Mouse (Mus musculus) layer of hippocampus, adult 9-10 months (tissue): ENCODE results near the gene Metap1.
A peak's percentile ranks its signal among the peaks of the same experiment; 100 is the strongest.

ENCODE experiments used
- DNase-seq: peaks from one replicate; pipeline ENCODE4 v3.0.0; 2022; ENCODE audit warnings: low spot score

Gene Metap1

DNA sequence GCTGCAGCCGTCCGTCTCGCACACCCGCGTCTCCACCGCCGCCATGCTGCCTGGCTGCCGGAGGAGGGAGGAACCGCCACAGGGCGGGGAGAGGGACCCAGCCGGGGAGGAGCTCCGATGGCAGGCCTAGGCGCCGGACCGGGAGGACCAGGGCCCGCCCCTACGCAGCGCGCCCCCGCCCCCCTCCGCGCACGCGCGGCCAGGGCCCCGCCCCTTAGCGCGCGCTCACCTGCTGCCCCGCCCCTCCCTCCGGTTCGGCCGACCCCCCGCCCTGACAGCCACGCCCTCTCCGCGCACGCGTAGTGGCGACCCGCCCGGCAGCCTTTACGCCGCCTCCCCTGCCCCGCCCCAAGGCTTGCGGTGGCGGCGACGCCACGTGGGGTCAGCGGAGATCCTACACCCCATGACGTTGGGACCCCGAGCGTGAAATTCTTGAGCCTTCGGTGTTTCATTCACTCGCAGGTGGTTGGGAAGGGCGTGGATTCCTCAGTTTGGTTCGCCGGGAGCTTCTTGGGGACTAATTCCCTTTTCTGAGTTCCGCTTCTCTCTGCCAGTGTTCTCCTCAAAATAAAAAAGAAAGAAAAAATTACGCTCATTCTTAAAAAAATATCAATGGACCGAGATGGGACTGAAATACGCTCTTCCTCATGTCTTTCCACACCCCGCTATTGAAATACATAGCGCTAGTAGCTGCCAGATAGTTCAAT is at the start of gene Metap1:
Gene Metap1, minus strand, starts transcription at position 189 of the 707 bp plus-strand sequence.
- DNase-seq = peak; percentile 56

- DNase-seq = no peak
Observed at GRCm38 (mm10) chr3:138536031-138536430, 46.7 kb upstream of the Metap1 start.

DNA sequence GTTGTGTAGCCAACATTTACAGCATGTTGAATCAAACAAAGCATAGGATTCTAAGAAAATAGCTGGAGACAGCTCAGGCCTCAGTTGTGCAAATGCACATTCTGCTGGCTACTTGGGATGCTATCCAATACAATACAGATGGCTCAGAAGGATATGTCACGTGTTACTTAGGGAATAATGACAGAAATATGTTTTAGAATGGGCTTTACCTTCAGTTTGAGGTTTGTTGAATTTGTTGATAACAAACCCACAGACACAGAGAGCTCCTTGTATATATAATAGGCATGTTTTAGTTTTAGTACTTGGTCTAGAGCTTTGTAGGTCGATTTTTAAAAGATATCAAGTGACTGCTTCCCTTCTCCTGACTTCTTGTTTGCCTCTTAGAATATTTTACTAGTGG is 43.4 kb upstream of the Metap1 start:
- DNase-seq = no peak

DNA sequence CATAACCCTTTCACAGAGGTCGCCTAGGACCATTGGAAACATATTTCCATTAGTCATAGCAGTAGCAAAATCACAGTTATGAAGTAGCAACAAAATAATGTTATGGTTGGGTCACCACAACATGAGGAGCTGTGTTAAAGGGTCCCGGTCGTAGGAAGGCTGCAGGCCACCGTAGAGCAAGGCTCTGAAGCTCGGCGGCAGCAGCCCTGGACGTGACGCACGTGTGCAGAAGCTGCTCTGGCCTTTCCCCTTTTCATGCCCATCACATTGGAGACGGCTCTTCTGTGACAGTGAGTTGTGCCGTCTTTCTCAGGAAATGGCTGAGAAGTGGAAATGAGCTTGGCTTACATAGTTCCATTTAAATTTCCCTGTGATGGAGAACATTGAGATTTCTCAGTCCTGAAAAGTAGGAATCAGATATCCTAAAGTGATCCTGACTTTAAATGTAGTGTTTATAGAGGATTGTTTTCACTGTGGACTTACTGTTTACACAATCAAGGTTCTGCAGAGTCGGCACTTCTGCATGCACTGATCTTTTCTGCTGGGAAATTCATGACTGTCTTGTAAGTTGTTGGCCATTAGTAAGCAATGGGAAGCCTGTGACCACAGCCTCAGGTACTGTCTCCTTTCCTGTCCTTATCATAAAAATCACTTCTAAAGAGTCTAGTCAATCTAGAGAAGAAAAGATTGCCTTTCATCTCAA is 42.3 kb upstream of the Metap1 start:
- DNase-seq = no peak

GRCm38 (mm10) chr3:138530578-138531478 is 41.5 kb upstream of the Metap1 start:
- no peak for DNase-seq

DNA sequence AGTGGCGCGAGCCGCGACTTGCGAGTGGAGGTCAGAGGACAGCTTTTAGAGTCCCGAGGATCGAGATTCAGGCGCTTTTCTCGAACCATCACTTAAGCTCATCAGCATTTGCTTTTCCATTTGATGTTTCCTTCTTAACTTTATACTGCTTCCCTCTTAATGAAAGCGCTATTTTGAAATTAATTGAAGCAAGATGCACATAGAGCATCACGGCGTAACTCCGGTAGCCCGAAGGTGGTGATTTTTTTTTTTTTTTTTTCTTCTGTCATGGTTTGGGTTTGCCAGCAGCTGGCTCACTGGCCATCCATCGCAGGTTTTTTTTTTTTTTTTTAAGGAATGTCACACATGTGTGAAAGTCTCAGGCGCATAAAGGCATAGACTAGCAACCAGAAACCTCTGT is 39.0 kb upstream of the Metap1 start:
- no peak for DNase-seq

- no peak for DNase-seq
Observed at GRCm38 (mm10) chr3:138527667-138528231, 38.4 kb upstream of the Metap1 start.

DNA sequence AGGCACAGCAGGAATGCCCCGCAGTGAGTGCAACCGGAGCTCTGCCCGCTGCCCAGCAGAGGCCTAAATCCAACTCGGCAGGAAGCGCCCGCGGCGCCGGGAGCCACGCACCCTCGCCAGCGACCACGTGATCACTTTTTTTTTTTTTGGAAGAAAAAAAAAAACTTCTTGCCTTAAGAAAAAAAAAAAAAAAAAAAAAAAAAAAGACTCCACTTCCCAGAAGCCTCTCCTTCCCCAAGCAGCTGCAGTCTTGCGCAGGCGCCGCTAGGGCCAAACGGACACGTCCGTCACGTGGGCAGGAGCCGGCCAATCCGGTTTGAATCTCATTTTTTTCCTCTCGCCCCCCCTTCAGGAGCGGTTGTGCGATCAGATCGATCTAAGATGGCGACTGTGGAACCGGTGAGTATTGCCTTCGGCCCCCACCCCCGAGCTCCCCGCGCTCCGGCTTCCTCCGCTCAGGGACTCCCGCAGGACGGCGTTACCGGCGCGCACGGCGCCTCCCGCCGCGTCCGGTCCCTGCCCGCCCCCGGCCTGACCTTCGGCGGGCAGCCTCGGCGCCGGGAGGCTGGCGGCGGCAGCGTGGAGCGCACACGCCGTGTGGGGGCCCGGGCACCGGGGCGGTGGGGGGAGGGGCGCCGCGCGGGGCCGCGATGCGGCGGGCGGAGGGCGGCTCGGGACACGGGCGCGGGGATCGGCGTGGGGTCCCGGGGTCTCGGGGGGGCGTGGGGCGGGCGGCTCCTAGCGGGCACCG is 37.8 kb upstream of the Metap1 start:
- peak; percentile 95 for DNase-seq

DNA sequence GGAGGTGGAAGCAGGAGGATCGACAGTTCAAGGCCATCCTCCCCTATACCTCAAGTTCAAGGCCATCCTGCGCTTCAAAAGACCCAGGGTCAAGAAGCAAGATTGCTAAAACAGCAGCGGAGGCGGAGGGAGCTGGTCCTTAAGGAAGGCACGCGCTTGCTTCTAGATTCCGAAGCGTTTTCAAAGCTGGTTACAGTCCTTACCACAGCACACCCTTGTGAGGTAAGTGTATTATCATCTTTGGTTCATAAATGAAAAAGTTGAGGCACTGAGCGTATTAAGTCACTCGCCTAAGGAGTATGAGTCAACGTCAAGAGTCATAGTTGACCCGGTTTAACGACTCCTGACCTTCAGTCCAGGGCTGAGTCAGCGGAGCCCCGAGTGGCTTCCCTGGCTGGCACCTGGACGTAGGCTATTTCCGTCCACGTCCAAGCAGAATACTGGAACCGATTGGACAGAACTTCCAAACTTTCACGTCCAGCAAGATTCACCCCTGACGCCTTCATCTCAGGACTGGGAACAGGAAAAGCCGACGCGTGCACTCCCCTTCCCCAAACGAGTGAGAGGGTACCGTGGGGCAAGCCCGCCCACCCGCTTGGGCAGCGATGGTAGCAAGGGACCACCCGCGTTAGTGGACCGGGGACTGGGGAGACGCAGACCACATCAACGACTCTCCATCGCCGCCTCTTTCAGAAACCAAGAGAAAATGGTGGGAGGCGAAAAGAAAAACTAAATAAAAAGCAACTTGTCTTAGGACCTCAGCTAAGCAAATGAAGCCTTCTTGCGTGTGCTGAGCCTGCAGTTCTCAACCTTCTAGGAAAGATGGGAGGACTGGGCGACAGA is 37.0 kb upstream of the Metap1 start, which contains the start of gene Eif4e:
Gene Eif4e, plus strand, starts transcription at position 107 of the 843 bp plus-strand sequence.
- no peak for DNase-seq

- no peak for DNase-seq
Observed at GRCm38 (mm10) chr3:138525494-138525893, 36.2 kb upstream of the Metap1 start.

GRCm38 (mm10) chr3:138523956-138524355 is 34.6 kb upstream of the Metap1 start:
- no peak for DNase-seq

DNA sequence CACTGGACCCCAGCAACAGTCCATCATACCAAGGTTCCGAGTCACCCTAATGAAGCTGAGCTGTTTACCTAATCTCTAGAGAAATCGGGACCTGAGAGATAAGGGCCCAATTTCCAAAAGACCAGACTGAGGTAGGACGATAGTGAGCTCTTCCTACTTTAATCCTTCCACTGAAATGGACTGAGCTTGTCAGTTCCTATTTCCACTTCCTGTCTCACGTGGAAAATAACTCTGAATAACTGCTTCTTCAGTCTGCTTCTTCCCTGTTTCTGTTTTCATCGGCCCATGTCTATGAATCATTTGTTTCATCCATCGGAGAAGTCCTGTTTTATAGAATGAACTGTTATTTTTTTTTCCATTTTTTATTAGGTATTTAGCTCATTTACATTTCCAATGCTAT is 29.9 kb upstream of the Metap1 start:
- no peak for DNase-seq

DNA sequence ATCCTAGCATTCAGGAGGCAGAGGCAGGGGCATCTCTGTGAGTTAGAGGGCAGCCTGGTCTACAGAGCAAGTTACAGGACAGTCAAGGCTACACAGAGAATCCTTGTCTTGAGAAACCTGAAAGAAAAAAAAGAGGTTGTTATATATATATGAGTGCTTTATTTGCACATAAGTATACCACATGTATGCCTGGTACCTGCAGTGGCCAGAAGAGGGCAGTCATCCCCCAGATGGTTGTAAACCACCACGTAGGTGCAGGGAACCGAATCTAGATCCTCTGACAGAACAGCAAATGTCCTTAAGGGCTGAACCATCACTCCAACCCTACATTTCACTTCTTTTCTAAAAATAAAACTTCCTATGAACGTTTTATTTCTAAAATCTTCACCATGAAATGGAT is 28.6 kb upstream of the Metap1 start:
- DNase-seq = no peak

- DNase-seq = no peak
Observed at GRCm38 (mm10) chr3:138515656-138516370, 26.5 kb upstream of the Metap1 start.

DNA sequence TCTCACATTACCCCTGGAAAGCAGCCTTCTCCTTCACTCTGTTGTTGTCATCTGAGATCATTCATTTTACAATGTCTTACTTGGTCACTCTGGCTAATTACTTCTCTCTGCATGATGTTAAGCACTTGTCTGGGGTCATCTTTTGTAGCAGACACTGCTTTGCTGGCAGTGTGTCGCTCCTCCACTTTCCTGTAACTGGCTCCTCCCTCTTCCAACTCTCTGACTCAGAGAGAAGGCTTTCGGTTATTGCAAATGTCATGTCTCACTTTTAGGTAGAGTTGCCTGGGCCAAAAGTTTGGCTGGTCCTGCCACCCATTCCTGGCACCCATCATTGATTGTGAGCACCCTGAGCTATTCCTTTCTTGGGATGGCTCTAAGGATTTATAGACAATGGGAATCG is 25.4 kb upstream of the Metap1 start:
- DNase-seq = no peak

GRCm38 (mm10) chr3:138513243-138513642 is 23.9 kb upstream of the Metap1 start:
- DNase-seq = no peak

GRCm38 (mm10) chr3:138510471-138510870 is 21.2 kb upstream of the Metap1 start:
- no peak for DNase-seq

DNA sequence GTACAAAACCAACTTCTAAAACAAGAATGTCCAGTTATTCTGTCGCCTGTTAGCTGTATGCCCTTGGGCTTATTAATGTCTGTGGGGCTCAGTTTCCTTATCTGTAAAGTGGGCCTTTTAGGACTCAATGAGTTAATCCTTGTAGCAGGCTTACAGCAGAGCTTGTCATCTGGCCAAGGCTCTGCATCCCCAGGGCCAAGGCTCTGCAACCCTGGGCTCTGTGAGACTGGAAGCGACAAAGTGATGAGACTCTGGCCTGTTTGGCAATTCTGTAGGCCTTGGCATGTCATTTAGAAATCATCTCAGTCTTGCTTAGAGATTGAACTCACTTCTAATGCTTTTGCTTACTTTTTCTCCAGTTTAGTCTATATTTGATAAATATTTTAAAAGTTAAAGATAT is 20.3 kb upstream of the Metap1 start:
- DNase-seq = no peak

DNA sequence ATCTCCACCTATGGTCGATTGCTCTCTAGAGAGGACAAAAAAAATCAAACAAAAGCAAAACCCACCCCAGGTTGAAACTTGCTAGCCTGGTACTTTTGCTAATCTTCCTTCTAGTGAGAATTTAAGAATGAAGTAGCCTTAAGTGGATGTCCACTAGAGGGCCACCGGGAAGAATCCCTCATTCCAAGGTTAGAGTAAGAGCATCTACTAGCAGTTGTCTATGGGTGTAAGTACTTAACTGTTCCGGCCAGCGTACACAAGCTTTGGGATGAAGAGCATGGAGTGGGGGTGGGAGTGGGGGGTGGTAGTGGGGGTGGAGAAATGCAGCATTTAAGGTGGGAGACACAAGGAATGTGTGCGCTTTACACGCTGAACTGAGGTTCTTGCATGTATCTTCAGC is 17.4 kb upstream of the Metap1 start:
- DNase-seq = no peak

DNA sequence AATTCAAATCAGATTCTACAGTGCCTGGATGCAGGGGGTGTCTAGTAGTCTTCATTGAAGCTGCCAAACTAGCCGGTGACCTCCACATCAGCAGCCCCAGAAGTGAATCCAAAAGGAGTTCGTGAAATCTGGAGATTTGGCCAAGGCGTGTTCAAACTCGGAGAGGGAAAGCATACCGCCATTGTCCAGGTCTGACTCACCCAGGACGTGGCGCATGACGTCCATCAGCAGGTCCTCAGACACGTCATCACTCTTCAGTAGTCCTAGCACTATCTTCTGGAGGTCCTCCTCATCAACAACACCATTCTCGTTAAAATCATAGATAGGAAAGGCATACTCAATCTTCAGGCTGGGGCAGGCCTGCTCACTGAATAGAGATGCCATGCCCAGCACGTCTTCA is 14.4 kb upstream of the Metap1 start:
- DNase-seq = no peak
